Mouse (Mus musculus) cerebellum, adult 2 months (tissue): Measurements from ENCODE around the gene Bmpr1a. TPM values are rescaled to one million over a fixed set of nuclear protein-coding genes. Genes with fewer than 3 reads are reported as not detected.

ENCODE experiments used
- DNase-seq, 2 experiments: peaks; one replicate each; pipeline ENCODE4 v3.0.0; 2021
- H3K27ac ChIP-seq: fragments of 200-500 bp; 2 replicates; pipeline ENCODE4 v1.5.1; 2012; ENCODE audit warnings: low read length, control low read depth, inconsistent platforms; ENCODE audit not compliant: insufficient read depth
- H3K27me3 ChIP-seq: fragments of 200-500 bp; 2 replicates; pipeline ENCODE4 v1.6.1; 2012; ENCODE audit warnings: inconsistent platforms, mild to moderate bottlenecking, low read length, moderate library complexity; ENCODE audit not compliant: control insufficient read depth, insufficient read depth
- H3K4me1 ChIP-seq: fragments of 200-500 bp; 2 replicates; pipeline ENCODE4 v1.6.1; 2011; ENCODE audit warnings: low read length; ENCODE audit not compliant: control insufficient read depth, insufficient read depth
- H3K4me3 ChIP-seq: fragments of 200-500 bp; replicated peaks from 2 replicates; pipeline ENCODE3; 2011; ENCODE audit warnings: mild to moderate bottlenecking, low read depth, low read length, control low read depth; ENCODE audit not compliant: insufficient read depth
- CTCF ChIP-seq: fragments of 200-500 bp; IDR thresholded peaks from 2 replicates; pipeline ENCODE4 v1.5.1; 2011; ENCODE audit warnings: low read depth, mild to moderate bottlenecking, control low read depth, low read length, moderate library complexity, borderline replicate concordance; ENCODE audit not compliant: insufficient read depth
- POLR2A ChIP-seq: fragments of 200-500 bp; IDR thresholded peaks from 2 replicates; pipeline ENCODE4 v1.6.1; 2011; ENCODE audit warnings: low read length, control low read depth, borderline replicate concordance; ENCODE audit not compliant: insufficient read depth
- WGBS: fragments of 180-500 bp; shearing (Covaris S2); methylation state at CpG from one replicate; pipeline ENCODE4 v1.1.7; 2018; 5-methylcytosine and 5-hydroxymethylcytosine counted together
- polyA plus RNA-seq: library from polyadenylated mRNA; depleted of rRNA; stranded (reverse); fragments of >200 nt; gene quantifications from 2 replicates; pipeline ENCODE4 v1.2.3, GENCODE M21; 2012; rRNA removed

Bmpr1a gene
- polyA plus RNA-seq, result 23.3 and 24.3 TPM in 2 replicates

- H3K27me3 ChIP-seq, result no peaks in the 10 kb centered on the region
- peaks cover 11% of the 10 kb centered on the region for H3K4me1 ChIP-seq
- TF ChIP-seq POLR2A, result no peak
- TF ChIP-seq CTCF, result no peak
- peak within 1 kb of the TSS; percentile 91 for H3K4me3 ChIP-seq
- 13% methylated on average over 15 of the region's 15 CpGs for WGBS
- no peak for DNase-seq
- peak within 1 kb of the TSS; percentile 98 for H3K27ac ChIP-seq
Measured at GRCm38 (mm10) chr14:34503325-34503647, at the start of gene Bmpr1a. TSS of gene Bmpr1a (minus strand) at chr14:34503341.

- Histone ChIP-seq H3K27me3 (no peaks in the 10 kb centered on the region), H3K4me3 (no peak overlapping the region), H3K4me1 (no peaks in the 10 kb centered on the region; the same call in 1 of the 2 replicates), H3K27ac (no peak overlapping the region)
- no peak for TF ChIP-seq POLR2A
- WGBS, result 89% methylated on average over 5 of the region's 5 CpGs
- no peak for DNase-seq
Measured at GRCm38 (mm10) chr14:34552226-34552625, 49.1 kb upstream of the Bmpr1a start.

GRCm38 (mm10) chr14:34549004-34549671, 46.0 kb upstream of the Bmpr1a start:
- Histone ChIP-seq H3K4me1 (no peaks in the 10 kb centered on the region; the same call in 1 of the 2 replicates), H3K27ac (peak overlapping the region; percentile 88), H3K4me3 (peak overlapping the region; percentile 79), H3K27me3 (no peaks in the 10 kb centered on the region)
- peak; percentile 87 to 90 for DNase-seq
- TF ChIP-seq POLR2A (no peak), CTCF (peak; percentile 67)
- WGBS, result 1% methylated on average over 55 of the region's 55 CpGs

GRCm38 (mm10) chr14:34548391-34549001, 45.4 kb upstream of the Bmpr1a start:
- peak overlapping the region; percentile 79 for H3K4me3 ChIP-seq
- H3K4me1 ChIP-seq, result no peaks in the 10 kb centered on the region; the same call in 1 of the 2 replicates
- under 1% methylated on average over 27 of the region's 27 CpGs for WGBS
- no peak for TF ChIP-seq CTCF
- TF ChIP-seq POLR2A, result peak; percentile 50; the same call in 1 of the 2 replicates
- peak; percentile 60 to 74 for DNase-seq
- peak overlapping the region; percentile 88 for H3K27ac ChIP-seq
- H3K27me3 ChIP-seq, result no peaks in the 10 kb centered on the region

- 86% methylated on average over 2 of the region's 2 CpGs for WGBS
- no peak overlapping the region for H3K4me3 ChIP-seq
- no peaks in the 10 kb centered on the region for H3K4me1 ChIP-seq
- H3K27me3 ChIP-seq, result no peaks in the 10 kb centered on the region
- DNase-seq, result no peak
- no peak overlapping the region for H3K27ac ChIP-seq
- no peak for TF ChIP-seq POLR2A
- TF ChIP-seq CTCF, result no peak
Measured at GRCm38 (mm10) chr14:34544545-34544944, 41.4 kb upstream of the Bmpr1a start.

GRCm38 (mm10) chr14:34544001-34544400, 40.9 kb upstream of the Bmpr1a start:
- Histone ChIP-seq H3K4me3 (no peak overlapping the region), H3K27me3 (no peaks in the 10 kb centered on the region), H3K4me1 (no peaks in the 10 kb centered on the region), H3K27ac (no peak overlapping the region)
- no peak for DNase-seq
- TF ChIP-seq CTCF (no peak), POLR2A (no peak)
- 83% methylated on average over 6 of the region's 6 CpGs for WGBS

- WGBS, result 73% methylated on average over 6 of the region's 6 CpGs
- TF ChIP-seq CTCF, result no peak
- no peak for TF ChIP-seq POLR2A
- H3K27me3 ChIP-seq, result no peaks in the 10 kb centered on the region
- H3K27ac ChIP-seq, result no peak overlapping the region
- no peak overlapping the region for H3K4me3 ChIP-seq
- no peaks in the 10 kb centered on the region for H3K4me1 ChIP-seq
- no peak for DNase-seq
Measured at GRCm38 (mm10) chr14:34543596-34543995, 40.5 kb upstream of the Bmpr1a start.

GRCm38 (mm10) chr14:34541896-34542295, 38.8 kb upstream of the Bmpr1a start:
- WGBS, result 32% methylated on average over 5 of the region's 5 CpGs
- TF ChIP-seq POLR2A (no peak), CTCF (no peak)
- no peak for DNase-seq
- H3K4me3 ChIP-seq, result no peak overlapping the region
- no peak overlapping the region for H3K27ac ChIP-seq
- H3K4me1 ChIP-seq, result no peaks in the 10 kb centered on the region
- no peaks in the 10 kb centered on the region for H3K27me3 ChIP-seq
